Mouse (Mus musculus): ENCODE results near the gene Samd10. TPM values are rescaled to one million over a fixed set of nuclear protein-coding genes. Genes with fewer than 3 reads are reported as not detected.
A peak's percentile ranks its signal among the peaks of the same experiment; 100 is the strongest.

Gene Samd10
- total and polyA plus RNA-seq, 2 experiments from 2014 or later: 110 to 138 TPM

DNA sequence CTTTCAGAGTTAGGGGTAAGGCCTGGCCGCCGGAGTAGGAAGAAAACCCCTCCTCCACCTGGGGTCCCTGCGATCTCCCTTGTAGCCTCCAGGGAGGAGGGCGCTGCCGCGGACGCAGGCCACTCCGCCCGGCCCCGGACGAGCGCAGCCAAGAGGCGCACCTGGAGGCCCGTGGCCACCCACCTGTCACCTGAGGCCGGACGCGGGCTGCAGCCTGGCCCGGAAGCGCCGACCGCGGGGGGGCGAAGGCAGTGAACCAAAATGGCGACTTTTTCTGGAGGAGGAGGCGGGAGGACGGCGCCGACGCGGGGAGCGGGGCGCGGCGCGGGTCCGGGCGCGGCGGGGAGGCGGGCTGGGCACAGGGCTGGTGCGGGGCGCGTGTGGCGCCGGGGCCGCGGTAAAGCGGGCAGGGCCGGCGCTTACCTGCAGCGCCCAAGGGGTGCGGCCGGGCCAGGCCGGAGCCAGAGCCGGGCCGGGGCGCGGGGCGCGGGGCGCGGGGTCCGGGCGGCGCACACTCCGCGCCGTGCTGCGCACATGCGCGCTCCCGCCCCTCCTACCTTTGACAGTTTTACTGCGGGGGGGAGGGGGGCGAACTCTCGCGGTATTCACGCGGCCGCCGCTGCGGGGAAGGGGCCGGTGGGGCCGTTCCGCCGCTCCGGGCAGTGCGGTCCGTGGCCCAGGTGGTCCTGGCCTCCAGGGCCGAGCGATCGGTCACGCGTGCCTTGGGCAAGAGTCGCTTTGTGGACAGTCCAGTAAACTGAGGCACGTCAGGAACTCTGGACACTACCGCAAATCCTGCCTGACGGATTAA is 6.6 kb downstream of the Samd10 start, which contains the start of gene Zfp512b:
TSS of gene Zfp512b (minus strand) at position 573 of the 811 bp plus-strand sequence.
- H3K27ac ChIP-seq: peak within 1 kb of the TSS; percentile 92

DNA sequence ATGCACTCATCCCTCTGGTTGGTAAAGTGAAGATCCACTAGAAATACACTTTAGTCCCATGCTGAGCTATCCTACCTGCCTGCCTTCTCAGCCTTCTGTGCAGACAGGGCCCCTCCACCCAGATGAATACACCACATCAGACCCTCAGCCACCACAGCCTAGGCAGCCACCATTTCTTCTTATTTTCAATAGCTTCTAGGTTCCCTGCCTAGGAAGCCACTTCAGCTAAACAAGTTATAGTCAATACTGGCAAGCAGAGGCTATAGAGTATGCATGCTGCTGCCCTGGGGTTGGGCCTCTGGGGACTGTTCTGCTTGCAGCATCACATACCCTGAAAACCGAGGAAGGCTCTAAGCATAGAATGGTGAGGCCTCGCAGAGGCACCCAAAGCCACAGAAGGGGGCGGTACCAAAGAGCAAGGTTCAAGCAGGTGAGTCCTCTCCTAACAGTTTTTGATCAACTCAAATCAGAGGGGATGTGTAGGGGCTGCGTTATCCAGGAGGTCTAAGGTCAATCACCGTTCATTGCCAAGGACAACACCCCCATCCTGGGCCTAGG is 7.4 kb downstream of the Samd10 start, which contains the start of gene Prpf6:
TSS of gene Prpf6 (plus strand) at position 341 of the 558 bp plus-strand sequence.
- DNase-seq (ENCODE audit: low spot score) (peak; percentile 30), ATAC-seq (0 out of 2 replicates have a peak, but pooled peaks have one; percentile 4)
- no peak for TF ChIP-seq CTCF (IDR thresholded peaks at IDR 0.05; ENCODE audit: low read depth)
- Histone ChIP-seq H3K4me1 (ENCODE audit: insufficient read depth, low read length) (peaks cover 10% of the 10 kb centered on the region), H3K9me3 (ENCODE audit: low read length) (no peaks in the 10 kb centered on the region), H3K36me3 (ENCODE audit: insufficient read depth, low read length) (peaks cover 35% of the 10 kb centered on the region), H3K4me2 (ENCODE audit: low read depth, low read length) (peak within 1 kb of the TSS; percentile 79), H3K4me3 (ENCODE audit: low read length) (peak within 1 kb of the TSS; percentile 77), H3K27ac (peak within 1 kb of the TSS; percentile 92), H3K27me3 (ENCODE audit: insufficient read depth, low read length) (no peaks in the 10 kb centered on the region), H3K9ac (replicated peaks; ENCODE audit: low read length) (peak within 1 kb of the TSS; percentile 92)
- 5% methylated on average over 5 of the region's 5 CpGs for WGBS

More for the DNA sequence above, 6.6 kb downstream of the Samd10 start, which contains the start of gene Zfp512b:
- Histone ChIP-seq H3K9ac (replicated peaks; ENCODE audit: low read length) (peak within 1 kb of the TSS; percentile 92), H3K4me2 (ENCODE audit: low read depth, low read length) (peak within 1 kb of the TSS; percentile 79), H3K4me1 (ENCODE audit: insufficient read depth, low read length) (peaks cover 10% of the 10 kb centered on the region), H3K36me3 (ENCODE audit: insufficient read depth, low read length) (peaks cover 28% of the 10 kb centered on the region), H3K27me3 (ENCODE audit: insufficient read depth, low read length) (no peaks in the 10 kb centered on the region), H3K4me3 (ENCODE audit: low read length) (peak within 1 kb of the TSS; percentile 77), H3K9me3 (ENCODE audit: low read length) (no peaks in the 10 kb centered on the region)
- 2% methylated on average over 50 of the region's 97 CpGs for WGBS
- TF ChIP-seq CTCF (IDR thresholded peaks at IDR 0.05; ENCODE audit: low read depth): no peak
- DNase-seq (ENCODE audit: low spot score) (peak; percentile 93), ATAC-seq (peak; percentile 88)

DNA sequence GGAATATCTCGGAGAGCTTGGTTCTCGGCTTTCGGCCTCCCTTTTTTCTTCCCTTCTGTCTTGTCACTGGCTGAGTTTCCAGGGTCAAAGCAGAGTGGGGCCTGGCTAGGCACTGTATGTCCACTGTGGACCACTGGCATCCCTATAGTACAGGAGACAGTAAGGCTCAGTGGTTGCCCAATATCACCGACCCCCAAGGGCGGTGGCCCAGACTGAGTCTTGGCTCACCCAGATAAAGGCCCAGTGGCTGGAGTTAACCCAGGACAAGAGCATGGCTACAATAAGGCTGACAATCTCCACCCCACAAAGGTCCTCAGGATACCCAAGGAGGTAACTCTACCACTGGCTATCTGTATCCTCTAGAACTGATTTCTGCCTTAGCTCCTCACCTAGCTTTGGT is 8.5 kb downstream of the Samd10 start:
- peaks cover 41% of the 10 kb centered on the region for H3K36me3 ChIP-seq (ENCODE audit: insufficient read depth, low read length)
- no peak overlapping the region for H3K9ac ChIP-seq (replicated peaks; ENCODE audit: low read length)
- no peak overlapping the region for H3K27ac ChIP-seq
- TF ChIP-seq CTCF (IDR thresholded peaks at IDR 0.05; ENCODE audit: low read depth): no peak
- no peak overlapping the region for H3K4me2 ChIP-seq (ENCODE audit: low read depth, low read length)
- no peak for DNase-seq (ENCODE audit: low spot score)
- ATAC-seq: no peak
- H3K9me3 ChIP-seq (ENCODE audit: low read length): no peaks in the 10 kb centered on the region
- no peaks in the 10 kb centered on the region for H3K27me3 ChIP-seq (ENCODE audit: insufficient read depth, low read length)
- WGBS: 100% methylated on average over 5 of the region's 5 CpGs
- H3K4me1 ChIP-seq (ENCODE audit: insufficient read depth, low read length): peaks cover 10% of the 10 kb centered on the region
- H3K4me3 ChIP-seq (ENCODE audit: low read length): no peak overlapping the region

DNA sequence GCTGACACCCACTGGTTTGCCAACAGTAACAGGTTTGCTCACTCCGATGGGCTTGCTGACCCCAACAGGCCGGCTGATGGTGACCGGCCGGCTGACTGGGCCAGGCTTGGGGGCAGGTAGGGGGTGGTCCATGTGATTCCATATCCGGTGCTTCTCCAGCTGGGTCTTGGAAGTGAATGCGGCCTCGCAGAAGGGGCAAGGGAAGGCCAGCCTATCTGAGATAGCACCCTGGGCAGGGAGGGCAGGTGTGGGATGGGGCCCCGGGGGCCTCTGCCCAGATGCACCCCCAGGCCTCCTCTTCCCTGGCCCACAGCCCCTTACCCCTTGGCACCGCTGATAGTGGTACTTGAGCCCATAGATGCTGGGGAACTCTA is 9.3 kb downstream of the Samd10 start:
- no peak for ATAC-seq

DNA sequence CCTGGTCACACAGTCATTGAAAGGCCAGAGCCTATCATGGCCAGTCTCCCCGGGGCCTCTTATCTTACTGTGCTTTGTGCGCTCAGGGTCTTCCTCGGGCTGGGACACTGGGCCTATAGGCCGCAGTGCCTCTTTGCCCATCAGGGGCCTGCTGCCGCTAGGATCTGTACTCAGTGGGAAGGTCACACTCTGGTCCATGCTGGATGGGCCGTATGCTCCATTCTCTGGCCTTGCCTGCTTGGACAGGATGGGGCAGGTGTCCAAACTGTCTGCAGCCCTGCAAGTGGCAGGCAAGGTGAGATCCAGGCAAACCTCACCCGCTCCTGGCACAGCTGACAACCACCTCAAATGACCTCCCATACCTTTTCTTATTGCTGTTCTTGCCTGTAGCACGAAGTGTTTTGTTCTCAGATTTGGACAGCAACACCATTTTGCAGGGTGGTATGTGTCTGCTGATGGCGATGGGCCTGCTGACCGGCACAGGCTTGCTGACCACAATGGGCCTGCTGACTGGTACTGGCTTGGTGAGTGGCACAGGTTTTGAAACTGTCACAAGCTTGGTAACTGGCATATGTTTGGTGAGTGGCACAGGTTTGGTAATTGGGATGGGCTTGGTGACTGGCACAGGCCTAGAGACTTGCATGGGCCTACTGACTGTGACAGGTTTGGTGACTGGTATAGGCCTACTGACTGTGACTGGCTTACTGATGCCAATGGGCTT is 9.8 kb downstream of the Samd10 start:
- no peak overlapping the region for H3K27ac ChIP-seq
- 90% methylated on average over 10 of the region's 10 CpGs for WGBS
- no peak for TF ChIP-seq CTCF (IDR thresholded peaks at IDR 0.05; ENCODE audit: low read depth)
- ATAC-seq: no peak
- DNase-seq (ENCODE audit: low spot score): no peak
- H3K4me2 ChIP-seq (ENCODE audit: low read depth, low read length): no peak overlapping the region
- no peaks in the 10 kb centered on the region for H3K9me3 ChIP-seq (ENCODE audit: low read length)
- H3K36me3 ChIP-seq (ENCODE audit: insufficient read depth, low read length): peaks cover 51% of the 10 kb centered on the region
- H3K27me3 ChIP-seq (ENCODE audit: insufficient read depth, low read length): no peaks in the 10 kb centered on the region
- peaks cover 10% of the 10 kb centered on the region for H3K4me1 ChIP-seq (ENCODE audit: insufficient read depth, low read length)
- H3K4me3 ChIP-seq (ENCODE audit: low read length): no peak overlapping the region
- no peak overlapping the region for H3K9ac ChIP-seq (replicated peaks; ENCODE audit: low read length)

More for the DNA sequence above, 9.3 kb downstream of the Samd10 start:
- peaks cover 10% of the 10 kb centered on the region for H3K4me1 ChIP-seq (ENCODE audit: insufficient read depth, low read length)
- no peaks in the 10 kb centered on the region for H3K27me3 ChIP-seq (ENCODE audit: insufficient read depth, low read length)
- H3K4me2 ChIP-seq (ENCODE audit: low read depth, low read length): no peak overlapping the region
- WGBS: 92% methylated on average over 9 of the region's 9 CpGs
- H3K36me3 ChIP-seq (ENCODE audit: insufficient read depth, low read length): peaks cover 46% of the 10 kb centered on the region
- no peak for DNase-seq (ENCODE audit: low spot score)
- no peaks in the 10 kb centered on the region for H3K9me3 ChIP-seq (ENCODE audit: low read length)
- TF ChIP-seq CTCF (IDR thresholded peaks at IDR 0.05; ENCODE audit: low read depth): no peak
- no peak overlapping the region for H3K27ac ChIP-seq
- no peak overlapping the region for H3K9ac ChIP-seq (replicated peaks; ENCODE audit: low read length)
- H3K4me3 ChIP-seq (ENCODE audit: low read length): no peak overlapping the region

DNA sequence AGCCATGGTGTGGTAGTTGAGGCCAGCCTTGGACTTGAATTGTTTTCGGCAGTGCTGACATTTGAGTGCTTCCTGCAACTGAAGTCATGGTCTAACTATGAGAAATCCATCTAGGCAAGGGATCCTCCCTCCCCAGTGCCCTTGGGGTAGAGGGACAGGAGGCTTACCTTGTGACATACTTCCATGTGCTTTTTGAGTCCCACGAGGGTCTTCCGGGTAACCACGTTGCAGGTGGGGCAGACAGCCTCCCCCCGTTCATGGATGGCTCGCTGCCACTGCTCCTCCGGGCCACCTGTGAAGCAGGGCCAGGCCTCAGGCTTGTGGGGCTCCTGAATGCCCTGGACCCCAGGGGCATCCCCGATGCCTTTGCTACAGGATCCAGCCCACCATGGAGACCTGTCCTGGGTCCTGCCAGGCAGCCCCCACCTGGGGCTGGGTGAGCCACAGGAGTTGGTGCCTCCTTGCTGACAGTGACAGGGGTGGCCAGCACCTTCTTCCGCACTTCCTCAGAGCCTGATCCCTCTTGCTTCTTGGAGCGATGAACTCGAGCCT is 10.7 kb downstream of the Samd10 start:
- TF ChIP-seq CTCF (IDR thresholded peaks at IDR 0.05; ENCODE audit: low read depth): no peak
- no peaks in the 10 kb centered on the region for H3K27me3 ChIP-seq (ENCODE audit: insufficient read depth, low read length)
- H3K9ac ChIP-seq (replicated peaks; ENCODE audit: low read length): no peak overlapping the region
- DNase-seq (ENCODE audit: low spot score) (no peak), ATAC-seq (no peak)
- no peak overlapping the region for H3K4me2 ChIP-seq (ENCODE audit: low read depth, low read length)
- H3K9me3 ChIP-seq (ENCODE audit: low read length): no peaks in the 10 kb centered on the region
- WGBS: 91% methylated on average over 11 of the region's 11 CpGs
- no peak overlapping the region for H3K4me3 ChIP-seq (ENCODE audit: low read length)
- H3K27ac ChIP-seq: no peak overlapping the region
- peaks cover 53% of the 10 kb centered on the region for H3K36me3 ChIP-seq (ENCODE audit: insufficient read depth, low read length)
- H3K4me1 ChIP-seq (ENCODE audit: insufficient read depth, low read length): peaks cover 10% of the 10 kb centered on the region

Measured in hindbrain, postnatal 0 days (tissue).